Mouse (Mus musculus): ENCODE data around the gene Nek9. TPM values are rescaled to one million over a fixed set of nuclear protein-coding genes. Genes with fewer than 3 reads are reported as not detected.

Gene Nek9
- polyA plus RNA-seq, 1 experiment from 2014 or later: 10.2 TPM

DNA sequence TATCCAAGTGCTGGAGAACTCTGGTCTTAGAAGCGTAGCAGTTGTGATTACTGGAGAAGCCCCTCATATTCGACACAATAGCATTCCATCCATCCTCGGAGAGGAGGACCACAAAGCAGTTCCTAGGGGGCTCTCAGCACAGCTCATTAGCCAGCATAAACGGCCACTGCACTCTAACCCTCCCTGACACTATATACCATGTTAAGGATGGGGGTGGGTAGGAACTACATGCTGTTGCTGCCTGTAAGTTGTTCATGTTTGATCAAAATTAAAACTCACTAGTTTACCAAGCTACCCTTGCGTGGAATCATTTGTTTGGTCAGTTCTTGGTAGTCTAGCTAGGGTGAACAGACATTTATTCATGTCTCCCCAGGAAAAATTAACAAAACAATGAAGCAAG lies 62.9 kb downstream of the Nek9 start:
- Histone ChIP-seq H3K9ac (ENCODE audit: low read depth, low read length) (no peak overlapping the region), H3K4me1 (replicated peaks; ENCODE audit: control insufficient read depth, insufficient read depth, low read length) (no peaks in the 10 kb centered on the region), H3K27me3 (replicated peaks; ENCODE audit: control insufficient read depth, insufficient read depth, low read length) (no peaks in the 10 kb centered on the region), H3K4me2 (replicated peaks; ENCODE audit: low read depth) (no peak overlapping the region), H3K36me3 (ENCODE audit: control insufficient read depth, insufficient read depth) (no peaks in the 10 kb centered on the region), H3K9me3 (ENCODE audit: control insufficient read depth) (no peaks in the 10 kb centered on the region), H3K27ac (ENCODE audit: low read depth, low read length) (no peak overlapping the region), H3K4me3 (ENCODE audit: low read depth, low read length) (no peak overlapping the region)
- ATAC-seq: no peak
- 90% methylated on average over 5 of the region's 5 CpGs for WGBS
- no peak for TF ChIP-seq CTCF (IDR thresholded peaks at IDR 0.05; ENCODE audit: low read depth)

DNA sequence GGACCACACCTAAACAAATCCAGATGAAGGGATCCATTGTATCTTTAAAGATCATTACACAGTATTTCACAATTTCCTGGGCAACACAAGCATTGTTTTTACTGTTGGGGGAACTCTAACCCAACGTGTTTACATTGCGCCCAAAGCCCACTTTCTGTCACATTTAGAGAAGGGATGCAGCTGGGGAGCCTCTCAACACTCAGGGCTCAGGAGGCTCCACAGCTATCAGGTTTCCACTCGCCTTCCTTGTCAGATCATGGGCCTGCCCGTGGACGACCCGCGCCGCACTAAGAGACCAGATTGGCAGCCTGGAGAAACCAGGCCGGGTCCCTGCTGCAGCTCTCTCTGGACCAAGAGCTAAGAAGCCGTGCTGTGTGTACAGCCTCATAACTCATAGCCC lies 65.7 kb downstream of the Nek9 start:
- Histone ChIP-seq H3K27me3 (replicated peaks; ENCODE audit: control insufficient read depth, insufficient read depth, low read length) (no peaks in the 10 kb centered on the region), H3K4me1 (replicated peaks; ENCODE audit: control insufficient read depth, insufficient read depth, low read length) (0 out of 2 replicates have a peak, but pooled peaks cover 3% of the 10 kb centered on the region), H3K36me3 (ENCODE audit: control insufficient read depth, insufficient read depth) (no peaks in the 10 kb centered on the region), H3K27ac (ENCODE audit: low read depth, low read length) (no peak overlapping the region), H3K9ac (ENCODE audit: low read depth, low read length) (no peak overlapping the region), H3K4me3 (ENCODE audit: low read depth, low read length) (no peak overlapping the region), H3K9me3 (ENCODE audit: control insufficient read depth) (no peaks in the 10 kb centered on the region), H3K4me2 (replicated peaks; ENCODE audit: low read depth) (no peak overlapping the region)
- ATAC-seq: no peak
- TF ChIP-seq CTCF (IDR thresholded peaks at IDR 0.05; ENCODE audit: low read depth): no peak
- WGBS: 65% methylated on average over 10 of the region's 10 CpGs

DNA sequence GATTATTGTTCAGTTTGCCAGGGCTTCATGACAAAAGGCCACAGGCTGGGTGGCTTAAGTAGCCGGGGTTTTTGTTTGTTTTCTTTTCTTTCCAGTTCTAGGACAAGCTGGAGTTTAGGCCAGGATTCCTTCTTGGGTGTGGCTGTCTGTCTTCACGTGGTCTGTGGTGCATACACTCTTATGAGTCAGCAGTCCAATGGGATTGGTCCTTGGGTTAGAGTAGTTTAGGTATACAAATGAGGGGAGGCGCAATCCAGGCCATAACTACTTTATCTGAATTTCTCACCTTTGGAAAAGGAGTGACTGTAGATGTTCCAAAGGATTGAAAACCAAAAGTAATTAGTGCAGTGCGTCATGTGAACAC lies 67.3 kb downstream of the Nek9 start:
- H3K27me3 ChIP-seq (replicated peaks; ENCODE audit: control insufficient read depth, insufficient read depth, low read length): no peaks in the 10 kb centered on the region
- ATAC-seq: peak; percentile 16; the same call in 1 of the 2 replicates
- WGBS: 57% methylated on average over 4 of the region's 4 CpGs

DNA sequence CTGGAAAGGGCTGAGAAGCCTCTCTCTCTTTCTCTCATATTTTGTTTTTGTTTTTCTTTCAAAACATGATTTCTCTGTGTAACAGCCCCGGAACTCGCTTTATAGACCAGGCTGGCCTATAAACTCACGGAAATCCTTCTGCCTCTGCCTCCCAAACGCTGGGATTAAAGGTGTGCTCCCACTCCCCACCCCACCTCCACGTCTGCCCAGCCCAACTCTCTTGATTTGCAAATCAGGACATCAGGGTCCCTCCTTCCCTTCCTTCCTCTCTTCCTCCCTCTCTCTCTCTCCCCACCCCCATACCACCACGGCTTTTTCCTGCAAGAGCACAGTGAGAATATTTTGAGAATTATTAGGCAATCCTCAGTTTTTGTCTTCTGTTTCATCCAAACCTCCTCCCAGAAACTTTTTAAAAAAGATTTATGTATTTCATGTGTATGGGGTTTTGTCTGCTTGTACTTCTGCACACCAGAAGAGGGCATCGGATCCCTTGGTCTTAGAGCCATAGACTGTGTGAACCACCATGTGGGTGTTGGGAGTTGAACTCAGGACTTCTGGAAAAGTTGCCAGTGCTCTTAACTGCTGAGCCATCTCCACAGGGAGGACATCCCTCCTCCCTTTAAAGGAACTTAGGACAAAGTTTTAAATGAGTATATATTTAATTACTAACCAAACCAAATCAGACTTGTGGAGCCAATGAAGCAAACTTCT lies 67.9 kb downstream of the Nek9 start:
- Histone ChIP-seq H3K27ac (ENCODE audit: low read depth, low read length) (no peak overlapping the region), H3K4me1 (replicated peaks; ENCODE audit: control insufficient read depth, insufficient read depth, low read length) (0 out of 2 replicates have a peak, but pooled peaks cover 3% of the 10 kb centered on the region), H3K4me2 (replicated peaks; ENCODE audit: low read depth) (no peak overlapping the region), H3K9ac (ENCODE audit: low read depth, low read length) (no peak overlapping the region), H3K4me3 (ENCODE audit: low read depth, low read length) (no peak overlapping the region), H3K36me3 (ENCODE audit: control insufficient read depth, insufficient read depth) (no peaks in the 10 kb centered on the region), H3K9me3 (ENCODE audit: control insufficient read depth) (no peaks in the 10 kb centered on the region), H3K27me3 (replicated peaks; ENCODE audit: control insufficient read depth, insufficient read depth, low read length) (no peaks in the 10 kb centered on the region)
- no peak for ATAC-seq
- peak; percentile 22; the same call in 1 of the 2 replicates for TF ChIP-seq CTCF (IDR thresholded peaks at IDR 0.05; ENCODE audit: low read depth)
- 76% methylated on average over 7 of the region's 7 CpGs for WGBS

More for the DNA sequence above, 67.3 kb downstream of the Nek9 start:
- no peak overlapping the region for H3K9ac ChIP-seq (ENCODE audit: low read depth, low read length)
- H3K27ac ChIP-seq (ENCODE audit: low read depth, low read length): no peak overlapping the region
- H3K9me3 ChIP-seq (ENCODE audit: control insufficient read depth): no peaks in the 10 kb centered on the region
- no peak for TF ChIP-seq CTCF (IDR thresholded peaks at IDR 0.05; ENCODE audit: low read depth)
- 0 out of 2 replicates have a peak, but pooled peaks cover 3% of the 10 kb centered on the region for H3K4me1 ChIP-seq (replicated peaks; ENCODE audit: control insufficient read depth, insufficient read depth, low read length)
- H3K4me2 ChIP-seq (replicated peaks; ENCODE audit: low read depth): no peak overlapping the region
- no peak overlapping the region for H3K4me3 ChIP-seq (ENCODE audit: low read depth, low read length)
- no peaks in the 10 kb centered on the region for H3K36me3 ChIP-seq (ENCODE audit: control insufficient read depth, insufficient read depth)

DNA sequence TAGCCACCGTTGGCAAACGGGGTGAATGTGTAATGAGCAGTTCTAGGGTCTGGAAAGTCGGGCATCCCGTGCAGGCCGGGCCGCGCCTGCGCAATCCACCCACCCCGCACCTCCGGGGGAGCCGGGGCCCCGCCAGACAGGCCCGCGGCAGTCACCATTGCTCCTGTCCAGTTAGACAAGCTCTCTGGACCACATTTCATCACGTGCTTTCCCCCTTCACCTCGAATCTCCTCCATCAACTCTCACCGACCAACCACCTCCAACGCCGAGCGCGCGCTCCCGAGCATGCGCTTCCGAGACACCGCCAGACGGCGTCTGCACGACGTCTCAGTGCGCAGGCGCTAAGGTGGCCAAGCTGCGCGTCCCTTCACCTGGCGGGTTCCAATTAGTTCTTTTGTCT lies 68.8 kb downstream of the Nek9 start, which contains the start of gene Mlh3:
Gene Mlh3 (minus strand): TSS at position 281 of the 400 bp plus-strand sequence.
- peak; percentile 69 for TF ChIP-seq CTCF (IDR thresholded peaks at IDR 0.05; ENCODE audit: low read depth)
- H3K4me1 ChIP-seq (replicated peaks; ENCODE audit: control insufficient read depth, insufficient read depth, low read length): 0 out of 2 replicates have a peak, but pooled peaks cover 3% of the 10 kb centered on the region
- no peaks in the 10 kb centered on the region for H3K36me3 ChIP-seq (ENCODE audit: control insufficient read depth, insufficient read depth)
- peak within 1 kb of the TSS; percentile 8; the same call in 1 of the 2 replicates for H3K27ac ChIP-seq (ENCODE audit: low read depth, low read length)
- H3K27me3 ChIP-seq (replicated peaks; ENCODE audit: control insufficient read depth, insufficient read depth, low read length): no peaks in the 10 kb centered on the region
- H3K4me2 ChIP-seq (replicated peaks; ENCODE audit: low read depth): peak within 1 kb of the TSS; percentile 66
- H3K9me3 ChIP-seq (ENCODE audit: control insufficient read depth): no peaks in the 10 kb centered on the region
- peak; percentile 78 for ATAC-seq
- H3K4me3 ChIP-seq (ENCODE audit: low read depth, low read length): peak within 1 kb of the TSS; percentile 57
- peak within 1 kb of the TSS; percentile 48 for H3K9ac ChIP-seq (ENCODE audit: low read depth, low read length)
- under 1% methylated on average over 35 of the region's 35 CpGs for WGBS

DNA sequence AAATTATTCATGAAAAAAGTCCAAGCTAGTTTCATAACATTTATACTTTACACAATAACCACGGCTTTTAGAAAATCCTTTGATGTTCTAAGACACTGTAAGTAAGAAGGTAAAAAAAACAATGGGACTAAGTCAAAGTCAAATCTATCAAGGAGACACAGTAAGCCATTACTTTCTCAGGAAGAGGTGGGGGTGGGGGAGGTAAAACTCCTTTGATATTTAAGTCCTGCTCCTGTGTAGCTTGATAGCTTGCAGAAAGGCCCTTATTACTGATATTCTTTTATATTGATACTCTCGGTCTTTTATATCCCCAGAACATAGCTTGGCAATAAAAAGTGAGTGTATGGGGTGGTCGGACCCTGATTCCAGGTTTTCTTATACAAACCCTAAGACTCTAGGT lies 69.3 kb downstream of the Nek9 start:
- WGBS: 53% methylated on average over 3 of the region's 3 CpGs
- H3K27ac ChIP-seq (ENCODE audit: low read depth, low read length): peak overlapping the region; percentile 8; the same call in 1 of the 2 replicates

More for the DNA sequence above, 69.3 kb downstream of the Nek9 start:
- H3K4me1 ChIP-seq (replicated peaks; ENCODE audit: control insufficient read depth, insufficient read depth, low read length): 0 out of 2 replicates have a peak, but pooled peaks cover 3% of the 10 kb centered on the region
- H3K4me2 ChIP-seq (replicated peaks; ENCODE audit: low read depth): peak overlapping the region; percentile 66
- no peaks in the 10 kb centered on the region for H3K9me3 ChIP-seq (ENCODE audit: control insufficient read depth)
- peak overlapping the region; percentile 48; the same call in 1 of the 2 replicates for H3K9ac ChIP-seq (ENCODE audit: low read depth, low read length)
- H3K4me3 ChIP-seq (ENCODE audit: low read depth, low read length): peak overlapping the region; percentile 57
- H3K36me3 ChIP-seq (ENCODE audit: control insufficient read depth, insufficient read depth): no peaks in the 10 kb centered on the region
- ATAC-seq: no peak
- no peaks in the 10 kb centered on the region for H3K27me3 ChIP-seq (replicated peaks; ENCODE audit: control insufficient read depth, insufficient read depth, low read length)
- no peak for TF ChIP-seq CTCF (IDR thresholded peaks at IDR 0.05; ENCODE audit: low read depth)

All from intestine, postnatal 0 days (tissue).